Mouse (Mus musculus) neural tube, embryonic 11.5 days (tissue): ENCODE data around the gene Nsun3. TPM values are rescaled to one million over a fixed set of nuclear protein-coding genes. Genes with fewer than 3 reads are reported as not detected.

ENCODE experiments used
- ATAC-seq: fragments of 200-750 bp; cut with Nextera tagmentation; 2 replicates; pipeline ENCODE4 v1.8.0; 2017; ENCODE audit warnings: moderate number of reproducible peaks, mild to moderate bottlenecking, moderate TSS enrichment, moderate library complexity; ENCODE audit not compliant: insufficient read depth, low FRiP score, low TSS enrichment
- DNase-seq: peaks from one replicate; pipeline ENCODE4 v3.0.0-alpha.2; 2015; ENCODE audit warnings: low spot score
- H3K27ac ChIP-seq: fragments of 300-500 bp; sonication (generic); 2 replicates; pipeline ENCODE4 v1.5.1; 2014; ENCODE audit warnings: low read depth, mild to moderate bottlenecking, low read length
- H3K27me3 ChIP-seq: fragments of 300-500 bp; sonication (generic); 2 replicates; pipeline ENCODE4 v1.6.1; 2014; ENCODE audit warnings: mild to moderate bottlenecking, low read length, mixed read lengths; ENCODE audit not compliant: control insufficient read depth, insufficient read depth
- H3K36me3 ChIP-seq: fragments of 300-500 bp; sonication (generic); 2 replicates; pipeline ENCODE4 v1.6.1; 2014; ENCODE audit warnings: mild to moderate bottlenecking, low read length, moderate library complexity, mixed read lengths; ENCODE audit not compliant: control insufficient read depth, insufficient read depth
- H3K4me1 ChIP-seq: fragments of 300-500 bp; sonication (generic); 2 replicates; pipeline ENCODE4 v1.6.1; 2014; ENCODE audit warnings: low read length, mixed read lengths; ENCODE audit not compliant: control insufficient read depth, insufficient read depth
- H3K4me2 ChIP-seq: fragments of 300-500 bp; sonication (generic); 2 replicates; pipeline ENCODE4 v1.6.1; 2014; ENCODE audit warnings: low read depth, mild to moderate bottlenecking, moderate library complexity
- H3K4me3 ChIP-seq: fragments of 300-500 bp; sonication (generic); 2 replicates; pipeline ENCODE4 v1.5.1; 2014; ENCODE audit warnings: low read depth, low read length
- H3K9ac ChIP-seq: fragments of 300-500 bp; sonication (generic); 2 replicates; pipeline ENCODE4 v1.6.1; 2014; ENCODE audit warnings: mild to moderate bottlenecking, low read length
- H3K9me3 ChIP-seq: fragments of 300-500 bp; sonication (generic); 2 replicates; pipeline ENCODE4 v1.6.1; 2016; ENCODE audit warnings: low read length; ENCODE audit not compliant: control insufficient read depth
- WGBS: fragments of 180-500 bp; shearing (Covaris S2); extraction: QIAGEN DNeasy Blood & Tissue Kit; methylation state at CpG from one replicate; pipeline ENCODE4 v1.1.7; 2014; 5-methylcytosine and 5-hydroxymethylcytosine counted together
- polyA plus RNA-seq: library from polyadenylated mRNA; unstranded; fragments of >200 nt; fragmentation: Nextera tagmentation; extraction: Ambion mirVana; gene quantifications from 2 replicates; pipeline ENCODE4 v1.2.1, GENCODE M21; 2014

The Nsun3 gene
- polyA plus RNA-seq, 1 experiment from 2014 or later = 11.8 TPM

- Histone ChIP-seq H3K9me3 (no peaks in the 10 kb centered on the region), H3K36me3 (no peaks in the 10 kb centered on the region), H3K4me1 (no peaks in the 10 kb centered on the region), H3K4me3 (no peak overlapping the region), H3K27me3 (no peaks in the 10 kb centered on the region), H3K9ac (no peak overlapping the region), H3K27ac (no peak overlapping the region), H3K4me2 (no peak overlapping the region)
- DNase-seq (no peak), ATAC-seq (no peak)
- 88% methylated on average over 4 of the region's 4 CpGs for WGBS
These were observed 24.2 kb upstream of the Nsun3 start for GRCm38 (mm10) chr16:62810855-62811254.

- Histone ChIP-seq H3K4me2 (no peak overlapping the region), H3K4me1 (no peaks in the 10 kb centered on the region), H3K4me3 (no peak overlapping the region), H3K9me3 (no peaks in the 10 kb centered on the region), H3K36me3 (no peaks in the 10 kb centered on the region), H3K9ac (no peak overlapping the region), H3K27me3 (no peaks in the 10 kb centered on the region), H3K27ac (no peak overlapping the region)
- ATAC-seq = no peak
- no peak for DNase-seq
- WGBS = 60% methylated on average over 8 of the region's 8 CpGs
These were observed 20.8 kb upstream of the Nsun3 start for GRCm38 (mm10) chr16:62807249-62807979.

- Histone ChIP-seq H3K9ac (no peak overlapping the region), H3K27ac (no peak overlapping the region), H3K4me1 (no peaks in the 10 kb centered on the region), H3K27me3 (no peaks in the 10 kb centered on the region), H3K36me3 (no peaks in the 10 kb centered on the region; the same call in 1 of the 2 replicates), H3K4me3 (no peak overlapping the region), H3K9me3 (no peaks in the 10 kb centered on the region), H3K4me2 (no peak overlapping the region)
- WGBS = 99% methylated on average over 3 of the region's 3 CpGs
- no peak for ATAC-seq
- DNase-seq = no peak
These were observed 18.0 kb upstream of the Nsun3 start for GRCm38 (mm10) chr16:62804621-62805020.

GRCm38 (mm10) chr16:62799839-62800238 lies 13.2 kb upstream of the Nsun3 start:
- no peak overlapping the region for H3K27ac ChIP-seq
- no peak for DNase-seq
- no peak overlapping the region for H3K9ac ChIP-seq
- ATAC-seq = no peak
- no peak overlapping the region for H3K4me2 ChIP-seq
- H3K9me3 ChIP-seq = no peaks in the 10 kb centered on the region
- no peaks in the 10 kb centered on the region; the same call in 1 of the 2 replicates for H3K36me3 ChIP-seq
- no peaks in the 10 kb centered on the region for H3K4me1 ChIP-seq
- 91% methylated on average over 3 of the region's 3 CpGs for WGBS
- H3K27me3 ChIP-seq = no peaks in the 10 kb centered on the region
- H3K4me3 ChIP-seq = no peak overlapping the region

- no peak overlapping the region for H3K4me2 ChIP-seq
- ATAC-seq = no peak
- WGBS = 89% methylated on average over 4 of the region's 4 CpGs
- no peaks in the 10 kb centered on the region for H3K27me3 ChIP-seq
- no peak overlapping the region for H3K27ac ChIP-seq
- H3K9ac ChIP-seq = no peak overlapping the region
- H3K36me3 ChIP-seq = no peaks in the 10 kb centered on the region; the same call in 1 of the 2 replicates
- no peaks in the 10 kb centered on the region for H3K9me3 ChIP-seq
- H3K4me3 ChIP-seq = no peak overlapping the region
- H3K4me1 ChIP-seq = no peaks in the 10 kb centered on the region
- DNase-seq = no peak
These were observed 12.8 kb upstream of the Nsun3 start for GRCm38 (mm10) chr16:62799426-62799825.

- H3K9ac ChIP-seq = no peak overlapping the region
- H3K4me2 ChIP-seq = no peak overlapping the region
- no peaks in the 10 kb centered on the region for H3K9me3 ChIP-seq
- ATAC-seq (no peak), DNase-seq (no peak)
- H3K27ac ChIP-seq = no peak overlapping the region
- no peak overlapping the region for H3K4me3 ChIP-seq
- no peaks in the 10 kb centered on the region; the same call in 1 of the 2 replicates for H3K36me3 ChIP-seq
- H3K4me1 ChIP-seq = no peaks in the 10 kb centered on the region
- H3K27me3 ChIP-seq = no peaks in the 10 kb centered on the region
- WGBS = 93% methylated on average over 3 of the region's 3 CpGs
These were observed 12.2 kb upstream of the Nsun3 start for GRCm38 (mm10) chr16:62798808-62799207.

GRCm38 (mm10) chr16:62796608-62797007 lies 10.0 kb upstream of the Nsun3 start:
- Histone ChIP-seq H3K9me3 (no peaks in the 10 kb centered on the region), H3K27ac (no peak overlapping the region), H3K27me3 (no peaks in the 10 kb centered on the region), H3K4me3 (no peak overlapping the region), H3K4me1 (no peaks in the 10 kb centered on the region), H3K4me2 (no peak overlapping the region), H3K9ac (no peak overlapping the region), H3K36me3 (no peaks in the 10 kb centered on the region; the same call in 1 of the 2 replicates)
- ATAC-seq = no peak
- 91% methylated on average over 1 of the region's 1 CpGs for WGBS
- DNase-seq = no peak

- Histone ChIP-seq H3K27ac (no peak overlapping the region), H3K9ac (no peak overlapping the region), H3K9me3 (no peaks in the 10 kb centered on the region), H3K4me2 (no peak overlapping the region), H3K36me3 (no peaks in the 10 kb centered on the region), H3K4me3 (no peak overlapping the region), H3K4me1 (peaks cover 6% of the 10 kb centered on the region; the same call in 1 of the 2 replicates), H3K27me3 (no peaks in the 10 kb centered on the region)
- DNase-seq = no peak
- WGBS = 61% methylated on average over 5 of the region's 5 CpGs
- no peak for ATAC-seq
These were observed 4.4 kb downstream of the Nsun3 start for GRCm38 (mm10) chr16:62782229-62782628.

GRCm38 (mm10) chr16:62778282-62778681 lies 8.3 kb downstream of the Nsun3 start:
- no peaks in the 10 kb centered on the region for H3K9me3 ChIP-seq
- H3K9ac ChIP-seq = no peak overlapping the region
- 86% methylated on average over 10 of the region's 10 CpGs for WGBS
- DNase-seq (no peak), ATAC-seq (no peak)
- H3K4me3 ChIP-seq = no peak overlapping the region
- no peak overlapping the region for H3K27ac ChIP-seq
- 0 out of 2 replicates have a peak, but pooled peaks cover 3% of the 10 kb centered on the region for H3K4me1 ChIP-seq
- no peaks in the 10 kb centered on the region for H3K27me3 ChIP-seq
- H3K4me2 ChIP-seq = no peak overlapping the region
- H3K36me3 ChIP-seq = no peaks in the 10 kb centered on the region
